Mouse (Mus musculus) kidney, adult 8-10 months (tissue): ENCODE results near the gene Pink1.
A peak's percentile ranks its signal among the peaks of the same experiment; 100 is the strongest.

ENCODE experiments used
- DNase-seq, 2 experiments: peaks; one replicate each; pipeline ENCODE4 v3.0.0; 2022

Pink1 gene

GRCm38 (mm10) chr4:138311595-138311994 is 14.5 kb downstream of the Pink1 start:
- DNase-seq = peak; percentile 55 to 77

- DNase-seq = no peak
Observed at GRCm38 (mm10) chr4:138310311-138310910, 15.7 kb downstream of the Pink1 start.

- DNase-seq = no peak
Observed at GRCm38 (mm10) chr4:138307739-138308138, 18.4 kb downstream of the Pink1 start.

GRCm38 (mm10) chr4:138307025-138307424 is 19.1 kb downstream of the Pink1 start:
- no peak for DNase-seq

- DNase-seq = peak; percentile 99
Observed at GRCm38 (mm10) chr4:138304340-138305104, 21.6 kb downstream of the Pink1 start, which contains the start of gene Ddost. Ddost (plus strand) TSS chr4:138304730.

GRCm38 (mm10) chr4:138303742-138304141 is 22.4 kb downstream of the Pink1 start:
- DNase-seq = no peak

- no peak for DNase-seq
Observed at GRCm38 (mm10) chr4:138303011-138303410, 23.1 kb downstream of the Pink1 start.

- no peak for DNase-seq
Observed at GRCm38 (mm10) chr4:138301271-138301780, 24.8 kb downstream of the Pink1 start.

GRCm38 (mm10) chr4:138293949-138294550 is 32.1 kb downstream of the Pink1 start:
- DNase-seq = no peak

GRCm38 (mm10) chr4:138293261-138293948 is 32.7 kb downstream of the Pink1 start:
- no peak for DNase-seq

GRCm38 (mm10) chr4:138292028-138292427 is 34.1 kb downstream of the Pink1 start:
- DNase-seq = no peak

- DNase-seq = no peak
Observed at GRCm38 (mm10) chr4:138288691-138289090, 37.4 kb downstream of the Pink1 start.

GRCm38 (mm10) chr4:138286411-138286810 is 39.7 kb downstream of the Pink1 start:
- DNase-seq = no peak

- DNase-seq = peak; percentile 59 to 69
Observed at GRCm38 (mm10) chr4:138282834-138283233, 43.3 kb downstream of the Pink1 start.

- DNase-seq = no peak
Observed at GRCm38 (mm10) chr4:138278346-138278745, 47.8 kb downstream of the Pink1 start.

- no peak for DNase-seq
Observed at GRCm38 (mm10) chr4:138272011-138272997, 53.8 kb downstream of the Pink1 start.

GRCm38 (mm10) chr4:138267869-138268268 is 58.2 kb downstream of the Pink1 start:
- DNase-seq = no peak
